Mouse (Mus musculus): ENCODE results near the gene Abhd14b.

GRCm38 (mm10) chr9:106409096-106409495 lies 38.2 kb upstream of the Abhd14b start:
- TF ChIP-seq CTCF (IDR thresholded peaks at IDR 0.05; ENCODE audit: low read depth) (peak; percentile 55), EP300 (IDR thresholded peaks at IDR 0.05; ENCODE audit: low read depth) (no peak)

Measured in liver, embryonic 14.5 days (tissue).